Mouse (Mus musculus) kidney, postnatal 10 days (tissue): ENCODE results near the gene Slc35e4.

Experiments used
- DNase-seq: peaks from one replicate; pipeline ENCODE4 v3.0.0; 2021; ENCODE audit warnings: mixed read lengths

Slc35e4 gene

DNA sequence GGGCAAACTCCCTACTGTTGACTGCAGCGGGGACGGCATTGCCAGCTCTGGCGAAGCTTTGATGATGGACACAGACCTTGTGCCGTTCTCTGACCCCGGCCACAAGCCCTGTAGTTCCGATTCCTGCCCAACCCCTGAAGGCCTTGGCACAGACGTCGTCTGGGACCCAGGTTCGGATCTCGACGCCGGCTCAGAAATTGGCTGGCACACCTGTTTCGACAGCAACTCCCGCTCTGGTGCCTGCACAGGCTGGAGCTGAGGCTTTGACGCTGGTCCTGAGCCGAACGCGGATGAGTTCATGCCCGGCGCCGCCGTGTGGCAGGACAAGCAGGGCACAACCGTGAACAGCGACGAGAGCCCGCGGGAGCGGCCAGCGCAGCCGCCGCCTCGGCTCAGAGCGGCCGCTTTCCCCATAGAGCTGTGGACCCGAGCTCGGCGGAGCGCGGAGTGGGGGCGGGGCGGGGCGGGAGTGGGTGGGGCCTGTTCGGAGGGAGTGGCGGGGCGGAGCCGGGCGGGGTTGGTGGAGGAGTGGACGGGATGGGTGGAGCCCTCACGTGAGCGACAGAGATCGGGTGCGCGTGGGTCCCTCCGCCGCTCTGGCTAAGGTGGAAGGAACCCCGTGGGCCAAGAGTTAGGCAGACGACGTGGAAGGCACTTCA lies 50.9 kb downstream of the Slc35e4 start, which contains the start of gene Osbp2:
Osbp2 (minus strand) TSS at position 450 of the 659 bp plus-strand sequence.
- DNase-seq, result peak; percentile 84

DNA sequence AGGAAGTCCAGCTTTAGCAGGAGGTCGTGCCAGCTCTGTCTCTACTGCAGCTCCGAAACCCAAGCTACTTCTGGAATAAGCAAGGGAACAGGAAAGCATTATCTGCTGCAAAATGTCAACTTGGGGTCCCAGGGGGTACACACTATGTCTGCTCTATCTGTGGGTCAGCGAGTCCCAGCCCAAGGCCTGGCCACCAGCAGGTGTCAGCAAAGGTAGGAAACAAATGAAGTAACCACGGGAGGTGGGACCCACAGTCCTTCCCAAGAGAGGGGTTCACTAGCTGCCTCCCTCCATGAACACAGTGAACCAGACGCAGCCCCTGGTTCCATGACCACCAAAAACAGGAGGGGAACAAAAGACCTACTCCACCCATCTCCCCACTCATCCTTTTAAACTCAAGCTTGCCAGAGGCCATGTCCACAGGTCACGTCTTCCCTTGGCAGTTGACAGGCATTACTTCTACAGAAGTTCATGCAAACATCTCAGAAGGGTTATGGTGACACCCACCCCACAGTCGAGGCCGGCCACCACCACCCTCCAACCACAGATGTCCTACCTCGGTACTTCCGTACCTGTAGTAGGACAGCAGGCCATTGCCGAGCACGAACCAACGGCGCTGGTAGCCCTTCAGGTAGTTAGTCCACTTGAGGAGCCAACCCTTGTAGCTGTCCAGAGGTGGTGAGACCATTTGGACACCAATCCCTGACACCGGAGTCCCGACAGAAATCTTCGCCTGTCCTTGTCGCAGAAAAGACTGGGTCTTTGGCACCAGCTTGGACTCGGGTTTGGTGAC lies 51.6 kb downstream of the Slc35e4 start:
- no peak for DNase-seq

- DNase-seq, result no peak
Observed at GRCm38 (mm10) chr11:3860361-3860760, 54.1 kb downstream of the Slc35e4 start.

GRCm38 (mm10) chr11:3859778-3860177 lies 54.7 kb downstream of the Slc35e4 start:
- DNase-seq, result no peak

- DNase-seq, result no peak
Observed at GRCm38 (mm10) chr11:3857902-3858301, 56.6 kb downstream of the Slc35e4 start.
